Mouse (Mus musculus) subcutaneous adipose tissue, adult 2 months (tissue): ENCODE measurements around the gene 4933405L10Rik. TPM values are rescaled to one million over a fixed set of nuclear protein-coding genes. Genes with fewer than 3 reads are reported as not detected.

Experiments
- polyA plus RNA-seq: library from polyadenylated mRNA; depleted of rRNA; stranded (reverse); fragments of >200 nt; gene quantifications from 2 replicates; pipeline ENCODE4 v1.2.3, GENCODE M21; 2012; ENCODE audit warnings: low replicate concordance; rRNA removed

Gene 4933405L10Rik
- 0.10 TPM in 1 of 2 replicates, not detected in the other for polyA plus RNA-seq

GRCm38 (mm10) chr8:105707498-105708403 lies at the start of gene 4933405L10Rik, which contains the start of gene Enkd1:
Gene 4933405L10Rik (plus strand): TSS chr8:105707655.
Gene Enkd1 (minus strand): TSS chr8:105708210.

GRCm38 (mm10) chr8:105685796-105686308 lies 21.6 kb upstream of the 4933405L10Rik start, which contains the start of gene Carmil2:
Gene Carmil2 (plus strand): TSS chr8:105686274.

DNA sequence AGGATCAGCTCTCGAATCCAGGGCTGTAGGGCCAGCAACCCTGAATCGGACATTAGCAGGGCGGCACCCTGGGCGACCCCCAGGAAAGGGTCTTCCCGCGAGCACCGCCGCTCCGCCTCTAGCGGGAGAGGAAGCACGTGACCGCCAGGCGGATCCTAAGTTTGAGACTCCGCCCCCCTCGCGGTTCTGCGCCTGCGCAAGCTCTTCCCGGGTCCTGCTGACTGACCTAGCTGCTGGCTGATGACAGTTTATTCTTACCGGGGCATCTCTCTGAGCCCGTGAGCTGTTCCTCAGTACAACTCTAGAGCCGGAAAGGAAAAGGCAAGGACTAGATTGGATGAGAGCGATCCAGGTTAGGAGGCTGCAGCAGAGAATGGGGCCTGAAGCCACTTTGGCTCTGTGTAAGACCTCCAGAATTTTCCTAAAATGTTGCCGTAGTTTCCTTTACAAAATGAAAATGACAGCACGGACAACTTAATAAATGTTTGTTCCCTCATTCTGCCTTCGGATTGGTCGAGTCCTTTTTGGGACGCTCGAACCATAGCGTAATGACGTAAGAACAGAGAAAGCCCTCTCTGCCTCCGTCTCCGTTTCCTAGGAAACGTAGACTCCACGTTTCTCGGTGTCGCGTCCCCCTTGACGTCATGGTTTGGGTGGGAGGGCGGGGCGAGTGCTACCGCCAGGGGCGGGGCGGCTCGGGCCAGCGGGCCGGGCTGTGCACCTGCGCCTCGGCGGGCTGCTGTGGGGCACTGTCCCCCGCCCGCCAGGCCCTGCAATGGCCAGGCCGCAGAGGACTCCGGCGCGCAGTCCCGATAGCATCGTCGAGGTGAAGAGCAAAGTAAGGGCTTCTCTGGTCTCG lies 6.3 kb upstream of the 4933405L10Rik start, which contains the start of the genes Acd and Pard6a:
Acd (minus strand) TSS at position 137 of the 859 bp plus-strand sequence.
Pard6a (plus strand) TSS at position 183 of the 859 bp plus-strand sequence.

DNA sequence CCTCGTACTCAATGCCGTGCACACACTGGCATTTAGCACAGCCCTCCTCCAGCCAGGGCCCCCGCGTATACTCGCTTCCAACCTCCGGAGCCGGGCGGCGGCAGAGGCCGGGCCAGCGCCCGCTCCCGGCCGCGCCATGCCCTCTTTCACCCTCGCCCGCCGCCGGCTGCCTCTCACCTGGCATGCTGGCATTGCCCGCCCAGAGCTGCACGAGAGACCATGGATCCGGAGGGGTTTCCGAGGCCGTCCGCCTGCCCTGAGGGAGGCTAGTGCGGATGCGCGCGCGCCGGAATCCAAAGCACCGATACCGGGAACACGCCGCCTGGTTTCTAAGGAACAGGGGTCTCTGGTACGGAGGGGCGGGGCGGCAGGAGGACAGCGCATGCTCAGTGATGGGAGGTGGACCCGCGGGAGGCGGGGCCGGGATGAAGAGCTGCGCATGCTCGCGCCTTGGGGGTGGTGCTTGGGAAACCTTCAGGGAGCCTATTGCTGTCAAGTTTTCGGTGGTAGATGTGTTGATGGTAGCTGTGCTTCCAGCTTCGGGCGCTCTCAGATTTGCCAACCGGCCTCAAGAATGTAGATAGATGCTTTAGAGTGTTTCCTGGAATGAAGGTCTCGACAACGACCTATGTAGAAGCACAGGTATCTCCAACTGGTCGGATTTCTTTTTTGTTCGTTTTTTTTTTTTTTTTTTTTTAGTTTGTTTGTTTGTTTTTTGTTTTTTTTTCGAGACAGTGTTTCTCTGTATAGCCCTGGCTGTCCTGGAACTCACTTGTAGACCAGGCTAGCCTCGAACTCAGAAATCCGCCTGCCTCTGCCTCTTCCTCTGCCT lies 51.0 kb downstream of the 4933405L10Rik start, which contains the start of gene Gfod2:
Gfod2 (minus strand) TSS at position 388 of the 832 bp plus-strand sequence.

Other genes with a start within 250 kb of the 4933405L10Rik start
- 171 and 479 TPM in 2 replicates for gene Tppp3, start 236.1 kb upstream of the 4933405L10Rik start, polyA plus RNA-seq
- 51.5 and 98.0 TPM in 2 replicates for gene Zdhhc1, start 210.8 kb upstream of the 4933405L10Rik start, polyA plus RNA-seq
- gene Hsd11b2, start 188.9 kb upstream of the 4933405L10Rik start, polyA plus RNA-seq, result 3.3 and 572 TPM in 2 replicates
- gene Atp6v0d1, start 141.6 kb upstream of the 4933405L10Rik start, polyA plus RNA-seq, result 150 and 241 TPM in 2 replicates
- gene Ripor1, start 102.4 kb upstream of the 4933405L10Rik start, polyA plus RNA-seq, result 34.4 and 43.4 TPM in 2 replicates
- gene Ctcf, start 71.1 kb upstream of the 4933405L10Rik start, polyA plus RNA-seq, result 11.0 and 24.5 TPM in 2 replicates
- gene Agrp, start 70.3 kb upstream of the 4933405L10Rik start, polyA plus RNA-seq, result not detected in 2 replicates
- gene Carmil2, start 21.4 kb upstream of the 4933405L10Rik start, polyA plus RNA-seq, result 1.2 and 1.5 TPM in 2 replicates
- gene Acd, start 6.6 kb upstream of the 4933405L10Rik start, polyA plus RNA-seq, result 39.9 and 48.6 TPM in 2 replicates
- 25.6 and 26.0 TPM in 2 replicates for gene Pard6a, start 6.5 kb upstream of the 4933405L10Rik start, polyA plus RNA-seq
- 5.7 and 12.8 TPM in 2 replicates for gene Enkd1, start 555 bp downstream of the 4933405L10Rik start, polyA plus RNA-seq
- 7.7 and 10.0 TPM in 2 replicates for gene Gfod2, start 51.0 kb downstream of the 4933405L10Rik start, polyA plus RNA-seq
- gene Ranbp10, start 119.7 kb downstream of the 4933405L10Rik start, polyA plus RNA-seq, result 26.6 and 31.6 TPM in 2 replicates
- 0.05 TPM in 1 of 2 replicates, not detected in the other for gene Tsnaxip1, start 120.1 kb downstream of the 4933405L10Rik start, polyA plus RNA-seq
- gene Cenpt, start 145.6 kb downstream of the 4933405L10Rik start, polyA plus RNA-seq, result 17.6 and 36.3 TPM in 2 replicates
- 39.9 and 66.8 TPM in 2 replicates for gene Thap11, start 147.5 kb downstream of the 4933405L10Rik start, polyA plus RNA-seq
- gene Nutf2, start 152.9 kb downstream of the 4933405L10Rik start, polyA plus RNA-seq, result 37.9 and 42.9 TPM in 2 replicates
- gene Edc4, start 173.2 kb downstream of the 4933405L10Rik start, polyA plus RNA-seq, result 45.4 and 85.8 TPM in 2 replicates
- gene Nrn1l, start 185.9 kb downstream of the 4933405L10Rik start, polyA plus RNA-seq, result 1.2 and 1.5 TPM in 2 replicates
- 55.5 and 60.6 TPM in 2 replicates for gene Pskh1, start 192.8 kb downstream of the 4933405L10Rik start, polyA plus RNA-seq
- 2.2 and 4.2 TPM in 2 replicates for gene Ctrl, start 226.2 kb downstream of the 4933405L10Rik start, polyA plus RNA-seq
- 152 and 154 TPM in 2 replicates for gene Psmb10, start 230.8 kb downstream of the 4933405L10Rik start, polyA plus RNA-seq
- gene Lcat, start 235.7 kb downstream of the 4933405L10Rik start, polyA plus RNA-seq, result 3.1 and 5.9 TPM in 2 replicates